Mouse (Mus musculus) liver, embryonic 12.5 days (tissue): ENCODE measurements around the gene Nemp1. TPM values are rescaled to one million over a fixed set of nuclear protein-coding genes. Genes with fewer than 3 reads are reported as not detected.
"Not testable (repeated sequence)": the region's sequence is repeated elsewhere in the genome, so short reads cannot be mapped to it uniquely, and the experiment has no call there.

ENCODE experiments used
- ATAC-seq: fragments of 200-750 bp; cut with Nextera tagmentation; 2 replicates; pipeline ENCODE4 v1.8.0; 2017; ENCODE audit warnings: moderate number of reproducible peaks, mild to moderate bottlenecking, moderate library complexity
- H3K27ac ChIP-seq: fragments of 300-500 bp; sonication (generic); 2 replicates; pipeline ENCODE4 v1.5.1; 2016; ENCODE audit warnings: mild to moderate bottlenecking
- H3K27me3 ChIP-seq: fragments of 300-500 bp; sonication (generic); replicated peaks from 2 replicates; pipeline ENCODE4 v1.6.1; 2016; ENCODE audit warnings: mild to moderate bottlenecking, moderate library complexity
- H3K36me3 ChIP-seq: fragments of 300-500 bp; sonication (generic); 2 replicates; pipeline ENCODE4 v1.6.1; 2016; ENCODE audit warnings: mild to moderate bottlenecking, moderate library complexity
- H3K4me1 ChIP-seq: fragments of 300-500 bp; sonication (generic); 2 replicates; pipeline ENCODE4 v1.6.1; 2016
- H3K4me2 ChIP-seq: fragments of 300-500 bp; sonication (generic); 2 replicates; pipeline ENCODE4 v1.6.1; 2016; ENCODE audit warnings: mild to moderate bottlenecking, moderate library complexity
- H3K4me3 ChIP-seq: fragments of 300-500 bp; sonication (generic); 2 replicates; pipeline ENCODE4 v1.5.1; 2016; ENCODE audit warnings: mild to moderate bottlenecking, moderate library complexity
- H3K9ac ChIP-seq: fragments of 300-500 bp; sonication (generic); 2 replicates; pipeline ENCODE4 v1.6.1; 2016; ENCODE audit warnings: mild to moderate bottlenecking, moderate library complexity
- H3K9me3 ChIP-seq: fragments of 300-500 bp; sonication (generic); replicated peaks from 2 replicates; pipeline ENCODE4 v1.6.1; 2016; ENCODE audit warnings: mild to moderate bottlenecking, moderate library complexity
- WGBS: fragments of 180-500 bp; shearing (Covaris S2); methylation state at CpG from one replicate; pipeline ENCODE4 v1.1.7; 2016; ENCODE audit not compliant: insufficient replicate concordance; 5-methylcytosine and 5-hydroxymethylcytosine counted together
- polyA plus RNA-seq: library from polyadenylated mRNA; unstranded; fragments of >200 nt; fragmentation: Nextera tagmentation; extraction: Ambion mirVana; gene quantifications from 2 replicates; pipeline ENCODE4 v1.2.1, GENCODE M21; 2016

Gene Nemp1
- polyA plus RNA-seq, 1 experiment from 2014 or later: 7.0 TPM

- WGBS: 56% methylated on average over 16 of the region's 16 CpGs
- H3K9ac ChIP-seq: peak overlapping the region; percentile 17; the same call in 1 of the 2 replicates
- no peak overlapping the region for H3K4me3 ChIP-seq
- H3K27ac ChIP-seq: no peak overlapping the region
- H3K36me3 ChIP-seq: peaks cover 80% of the 10 kb centered on the region
- H3K27me3 ChIP-seq: no peaks in the 10 kb centered on the region
- H3K4me1 ChIP-seq: peaks cover 12% of the 10 kb centered on the region; the same call in 1 of the 2 replicates
- H3K4me2 ChIP-seq: no peak overlapping the region
- no peaks in the 10 kb centered on the region for H3K9me3 ChIP-seq
- ATAC-seq: no peak
These were observed 11.6 kb upstream of the Nemp1 start for GRCm38 (mm10) chr10:127654970-127655579.

GRCm38 (mm10) chr10:127657617-127658016 is 9.1 kb upstream of the Nemp1 start:
- not testable (repeated sequence) for H3K27ac ChIP-seq, H3K9ac ChIP-seq, ATAC-seq, H3K4me2 ChIP-seq, H3K4me3 ChIP-seq, H3K9me3 ChIP-seq
- peaks cover 63% of the 10 kb centered on the region for H3K36me3 ChIP-seq
- WGBS: 69% methylated on average over 6 of the region's 6 CpGs
- H3K4me1 ChIP-seq: peaks cover 33% of the 10 kb centered on the region
- H3K27me3 ChIP-seq: peaks cover 15% of the 10 kb centered on the region

GRCm38 (mm10) chr10:127658076-127658475 is 8.6 kb upstream of the Nemp1 start:
- peaks cover 19% of the 10 kb centered on the region for H3K27me3 ChIP-seq
- peak overlapping the region; percentile 0; the same call in 1 of the 2 replicates for H3K4me2 ChIP-seq
- no peaks in the 10 kb centered on the region for H3K9me3 ChIP-seq
- ATAC-seq: no peak
- H3K9ac ChIP-seq: no peak overlapping the region
- peaks cover 37% of the 10 kb centered on the region for H3K4me1 ChIP-seq
- H3K36me3 ChIP-seq: peaks cover 59% of the 10 kb centered on the region
- no peak overlapping the region for H3K4me3 ChIP-seq
- 30% methylated on average over 6 of the region's 6 CpGs for WGBS
- H3K27ac ChIP-seq: no peak overlapping the region

- Histone ChIP-seq H3K9me3 (no peaks in the 10 kb centered on the region), H3K4me2 (no peak overlapping the region), H3K4me3 (no peak overlapping the region), H3K27ac (no peak overlapping the region), H3K27me3 (peaks cover 34% of the 10 kb centered on the region), H3K36me3 (peaks cover 44% of the 10 kb centered on the region), H3K4me1 (peaks cover 49% of the 10 kb centered on the region), H3K9ac (no peak overlapping the region)
- WGBS: 50% methylated on average over 1 of the region's 1 CpGs
- no peak for ATAC-seq
These were observed 7.2 kb upstream of the Nemp1 start for GRCm38 (mm10) chr10:127659551-127659950.

GRCm38 (mm10) chr10:127661291-127661914 is 5.3 kb upstream of the Nemp1 start:
- Histone ChIP-seq H3K4me2 (peak overlapping the region; percentile 63), H3K27ac (peak overlapping the region; percentile 46), H3K4me3 (peak overlapping the region; percentile 28), H3K27me3 (peaks cover 53% of the 10 kb centered on the region), H3K36me3 (peaks cover 26% of the 10 kb centered on the region), H3K9me3 (no peaks in the 10 kb centered on the region), H3K4me1 (peaks cover 51% of the 10 kb centered on the region), H3K9ac (no peak overlapping the region)
- no peak for ATAC-seq
- 27% methylated on average over 14 of the region's 14 CpGs for WGBS

- Histone ChIP-seq H3K36me3 (peaks cover 22% of the 10 kb centered on the region), H3K27ac (peak overlapping the region; percentile 46), H3K4me3 (peak overlapping the region; percentile 28), H3K4me1 (peaks cover 58% of the 10 kb centered on the region), H3K9ac (peak overlapping the region; percentile 23; the same call in 1 of the 2 replicates), H3K9me3 (no peaks in the 10 kb centered on the region), H3K4me2 (peak overlapping the region; percentile 63), H3K27me3 (peaks cover 60% of the 10 kb centered on the region)
- ATAC-seq: peak; percentile 33
- 6% methylated on average over 16 of the region's 16 CpGs for WGBS
These were observed 4.6 kb upstream of the Nemp1 start for GRCm38 (mm10) chr10:127661915-127662663.

- 32% methylated on average over 19 of the region's 19 CpGs for WGBS
- H3K27ac ChIP-seq: peak overlapping the region; percentile 33; the same call in 1 of the 2 replicates
- no peak for ATAC-seq
- no peak overlapping the region for H3K9ac ChIP-seq
- H3K4me1 ChIP-seq: peaks cover 65% of the 10 kb centered on the region
- peaks cover 21% of the 10 kb centered on the region for H3K36me3 ChIP-seq
- H3K4me2 ChIP-seq: peak overlapping the region; percentile 63
- no peaks in the 10 kb centered on the region for H3K9me3 ChIP-seq
- peaks cover 66% of the 10 kb centered on the region for H3K27me3 ChIP-seq
- H3K4me3 ChIP-seq: no peak overlapping the region
These were observed 3.9 kb upstream of the Nemp1 start for GRCm38 (mm10) chr10:127662666-127663253.

- Histone ChIP-seq H3K36me3 (peaks cover 21% of the 10 kb centered on the region), H3K4me2 (no peak overlapping the region), H3K9me3 (no peaks in the 10 kb centered on the region), H3K4me3 (no peak overlapping the region), H3K4me1 (peaks cover 67% of the 10 kb centered on the region), H3K9ac (no peak overlapping the region), H3K27ac (no peak overlapping the region), H3K27me3 (peaks cover 74% of the 10 kb centered on the region)
- ATAC-seq: no peak
- WGBS: 31% methylated on average over 5 of the region's 5 CpGs
These were observed 3.1 kb upstream of the Nemp1 start for GRCm38 (mm10) chr10:127663590-127663989.

GRCm38 (mm10) chr10:127664166-127664565 is 2.5 kb upstream of the Nemp1 start:
- peaks cover 72% of the 10 kb centered on the region for H3K4me1 ChIP-seq
- H3K27me3 ChIP-seq: peaks cover 80% of the 10 kb centered on the region
- peaks cover 17% of the 10 kb centered on the region for H3K36me3 ChIP-seq
- ATAC-seq: no peak
- H3K9me3 ChIP-seq: no peaks in the 10 kb centered on the region
- H3K27ac ChIP-seq: no peak overlapping the region
- no peak overlapping the region for H3K9ac ChIP-seq
- WGBS: 19% methylated on average over 16 of the region's 16 CpGs
- H3K4me3 ChIP-seq: no peak overlapping the region
- H3K4me2 ChIP-seq: 0 out of 2 replicates have a peak overlapping the region, but pooled peaks have one; percentile 5

GRCm38 (mm10) chr10:127664891-127665290 is 1.8 kb upstream of the Nemp1 start:
- Histone ChIP-seq H3K9me3 (no peaks in the 10 kb centered on the region), H3K4me1 (peaks cover 79% of the 10 kb centered on the region), H3K4me3 (peak overlapping the region; percentile 60; the same call in 1 of the 2 replicates), H3K4me2 (peak overlapping the region; percentile 79), H3K27ac (no peak overlapping the region), H3K27me3 (peaks cover 86% of the 10 kb centered on the region), H3K9ac (0 out of 2 replicates have a peak overlapping the region, but pooled peaks have one; percentile 43), H3K36me3 (peaks cover 10% of the 10 kb centered on the region)
- 29% methylated on average over 13 of the region's 13 CpGs for WGBS
- no peak for ATAC-seq

GRCm38 (mm10) chr10:127665366-127666181 is 1.1 kb upstream of the Nemp1 start:
- Histone ChIP-seq H3K27ac (no peak overlapping the region), H3K27me3 (peaks cover 86% of the 10 kb centered on the region), H3K4me1 (peaks cover 78% of the 10 kb centered on the region), H3K4me3 (peak overlapping the region; percentile 60), H3K9me3 (no peaks in the 10 kb centered on the region), H3K4me2 (peak overlapping the region; percentile 79), H3K36me3 (peaks cover 5% of the 10 kb centered on the region; the same call in 1 of the 2 replicates), H3K9ac (peak overlapping the region; percentile 51)
- WGBS: 8% methylated on average over 14 of the region's 14 CpGs
- no peak for ATAC-seq
